Mouse (Mus musculus) monocyte, adult 2 months (primary cell): Measurements from ENCODE around the gene Kalrn.
"Not testable (repeated sequence)": the region's sequence is repeated elsewhere in the genome, so short reads cannot be mapped to it uniquely, and the experiment has no call there.

ENCODE experiments used
- DNase-seq, 2 experiments: peaks; one replicate each; pipeline ENCODE4 v3.0.0; 2022; ENCODE audit warnings: low spot score in 2 of 2, low read depth in 1 of 2

The Kalrn gene

DNA sequence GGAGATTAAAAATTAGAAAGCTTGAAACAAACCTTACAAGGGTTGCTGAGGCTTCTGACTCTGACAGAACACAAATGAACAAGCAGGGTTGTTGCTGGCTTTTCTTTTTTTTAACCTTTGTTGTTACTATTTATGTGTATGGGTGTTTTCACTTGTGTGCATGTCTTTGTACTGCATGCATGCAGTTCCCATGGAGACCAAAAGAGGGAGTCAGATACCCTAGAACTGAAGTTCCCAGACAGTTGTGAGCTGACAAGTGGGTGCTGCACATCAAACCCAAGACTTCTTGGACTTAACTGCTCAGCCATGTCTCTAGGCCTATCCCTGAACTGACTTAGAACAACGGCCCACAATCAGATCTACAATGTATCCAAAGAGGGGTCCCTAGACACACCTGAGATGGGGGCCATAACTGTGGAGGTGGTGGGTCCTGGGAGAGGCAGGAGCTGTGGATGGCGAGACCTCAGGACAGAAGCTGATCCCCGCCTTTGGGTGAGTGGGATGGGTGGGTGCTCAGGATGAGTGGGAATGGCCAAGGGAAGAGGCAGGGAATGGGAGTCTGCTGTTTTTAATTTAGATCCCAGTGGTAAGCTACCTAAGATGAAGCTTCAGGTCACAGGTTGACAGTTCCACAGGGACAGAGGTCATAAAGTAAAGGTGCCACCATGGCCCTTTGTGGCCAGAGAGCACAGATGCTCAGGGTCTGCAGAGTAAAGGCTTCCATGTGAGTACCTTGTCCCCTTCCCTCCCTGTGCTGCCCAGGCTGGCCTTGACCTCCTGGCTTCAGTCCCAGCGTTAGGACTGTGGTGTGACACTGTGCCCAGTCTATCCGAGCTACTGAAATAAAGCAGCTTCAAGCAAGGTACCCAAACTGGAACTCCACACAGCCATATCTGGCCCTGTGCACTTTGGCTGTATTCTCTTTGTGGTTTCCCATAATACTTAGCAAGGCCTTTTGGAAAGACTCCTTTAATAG, 490.6 kb downstream of the Kalrn start:
- no peak for DNase-seq

GRCm38 (mm10) chr16:34081683-34082438, 491.5 kb downstream of the Kalrn start:
- DNase-seq: no peak

DNA sequence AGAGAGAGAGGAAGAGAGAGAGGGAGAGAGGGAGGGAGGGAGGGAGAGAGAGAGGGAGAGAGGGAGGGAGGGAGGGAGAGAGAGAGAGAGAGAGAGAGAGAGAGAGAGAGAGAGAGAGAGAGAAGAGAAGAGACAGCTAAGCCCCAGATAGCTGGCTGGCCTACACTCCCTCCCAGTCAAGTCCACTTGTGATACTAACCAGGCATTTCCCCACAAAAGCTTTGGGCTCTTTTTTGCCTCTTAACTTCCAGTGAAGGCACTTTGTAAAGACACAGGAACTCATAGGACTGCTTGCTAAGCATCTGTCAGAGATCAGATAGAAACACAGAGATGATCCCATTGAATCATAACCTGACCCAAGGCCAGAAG, 492.0 kb downstream of the Kalrn start:
- not testable (repeated sequence) for DNase-seq

DNA sequence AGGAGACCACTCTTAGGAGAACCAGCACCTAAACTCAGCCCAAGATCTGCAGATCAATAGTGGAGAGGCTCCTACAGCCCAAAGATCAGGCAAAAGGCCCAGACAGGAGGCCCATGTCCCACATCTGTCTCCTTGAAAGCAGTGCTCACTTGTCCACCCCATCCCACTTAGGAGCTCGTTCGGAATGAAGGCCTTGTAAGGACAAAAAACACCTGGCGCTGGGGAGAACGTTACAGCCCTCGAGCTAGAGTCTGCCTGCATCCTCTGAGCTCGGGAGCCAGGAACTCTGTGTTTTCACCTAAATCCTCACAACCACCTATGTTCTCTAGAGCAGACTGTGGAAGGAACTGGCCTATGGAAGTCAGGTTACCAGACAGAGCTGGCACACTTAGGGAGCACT, 492.5 kb downstream of the Kalrn start:
- DNase-seq: no peak

DNA sequence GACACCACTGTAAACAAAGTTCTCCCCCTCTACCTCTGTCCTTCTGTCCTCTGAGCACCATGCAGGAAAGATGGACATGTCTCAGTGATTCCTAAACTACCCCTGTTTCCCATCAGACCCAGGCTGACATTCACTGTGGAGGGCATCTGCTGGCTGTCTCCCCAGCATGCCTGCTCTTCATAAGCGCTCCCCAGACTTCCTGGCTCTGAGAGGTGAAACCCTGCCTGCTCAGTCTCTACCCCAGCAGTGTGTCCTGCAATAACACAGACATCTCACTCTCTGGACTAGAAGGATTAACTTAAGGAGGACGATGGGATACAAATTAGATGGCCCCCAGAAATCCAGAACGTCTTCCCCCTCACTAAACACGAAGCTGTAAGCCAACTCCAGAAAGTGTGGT, 493.8 kb downstream of the Kalrn start:
- DNase-seq: no peak

GRCm38 (mm10) chr16:34078732-34079131, 494.6 kb downstream of the Kalrn start:
- no peak for DNase-seq

DNA sequence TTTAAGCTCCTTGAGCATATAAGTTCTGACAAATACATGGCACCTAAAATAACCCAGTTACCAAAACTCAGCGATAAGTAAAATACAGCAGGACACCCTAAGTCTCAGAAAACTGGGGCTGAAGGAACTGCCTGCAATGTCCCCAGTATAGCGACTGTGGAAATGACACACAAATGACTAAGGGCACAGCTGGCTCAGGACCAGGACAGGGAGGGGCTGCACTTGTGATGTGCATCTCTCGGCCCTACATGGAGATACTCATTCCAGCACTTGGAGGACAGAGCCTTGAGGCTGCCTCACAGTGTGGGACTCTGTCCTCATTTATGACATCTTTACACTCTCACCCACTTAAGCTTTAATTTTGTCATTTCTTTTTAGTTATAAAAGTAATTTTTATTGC, 497.2 kb downstream of the Kalrn start:
- no peak for DNase-seq

GRCm38 (mm10) chr16:34073930-34074329, 499.4 kb downstream of the Kalrn start:
- no peak for DNase-seq

DNA sequence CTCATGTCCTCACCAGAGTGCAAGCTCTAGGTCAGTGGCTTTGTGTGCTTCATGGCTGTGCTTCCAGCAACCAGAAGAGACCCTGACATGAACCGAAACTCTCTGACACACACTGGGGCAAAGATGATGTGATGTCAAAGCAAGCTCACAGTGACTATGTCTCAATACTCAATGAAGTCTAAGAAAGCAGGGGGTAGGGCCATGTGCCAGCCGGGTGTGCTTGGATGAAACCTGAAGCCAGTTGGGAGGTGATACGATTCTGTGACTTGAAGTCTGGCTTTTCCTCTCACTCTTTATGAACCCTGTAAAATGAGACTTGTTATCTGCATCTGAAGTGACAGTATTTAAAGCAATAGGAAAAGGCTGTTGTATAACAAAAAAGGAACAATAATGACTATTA, 501.2 kb downstream of the Kalrn start:
- DNase-seq: no peak

- no peak for DNase-seq
Measured at GRCm38 (mm10) chr16:34071223-34071825, 502.0 kb downstream of the Kalrn start.

- no peak for DNase-seq
Measured at GRCm38 (mm10) chr16:34069481-34069880, 503.9 kb downstream of the Kalrn start.

DNA sequence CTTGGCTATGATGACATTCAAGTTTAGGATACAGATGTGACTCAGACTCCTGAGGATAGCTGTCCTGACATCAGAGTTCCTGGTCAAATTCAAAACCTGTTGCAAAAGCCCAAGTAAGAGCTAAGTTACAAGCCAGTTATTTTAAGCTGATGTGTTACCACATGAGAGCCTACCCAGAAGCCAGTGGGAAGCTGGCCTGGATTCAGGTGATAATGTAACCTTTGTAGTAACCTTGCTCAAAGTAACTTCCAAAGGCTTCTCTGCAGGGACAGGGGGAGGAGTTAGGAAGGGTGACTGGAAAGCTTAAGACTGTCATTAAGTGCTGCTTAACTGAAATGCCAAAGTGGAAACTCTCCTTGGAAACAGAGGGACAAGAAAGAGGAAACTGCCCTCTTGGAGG, 506.4 kb downstream of the Kalrn start:
- DNase-seq: no peak

DNA sequence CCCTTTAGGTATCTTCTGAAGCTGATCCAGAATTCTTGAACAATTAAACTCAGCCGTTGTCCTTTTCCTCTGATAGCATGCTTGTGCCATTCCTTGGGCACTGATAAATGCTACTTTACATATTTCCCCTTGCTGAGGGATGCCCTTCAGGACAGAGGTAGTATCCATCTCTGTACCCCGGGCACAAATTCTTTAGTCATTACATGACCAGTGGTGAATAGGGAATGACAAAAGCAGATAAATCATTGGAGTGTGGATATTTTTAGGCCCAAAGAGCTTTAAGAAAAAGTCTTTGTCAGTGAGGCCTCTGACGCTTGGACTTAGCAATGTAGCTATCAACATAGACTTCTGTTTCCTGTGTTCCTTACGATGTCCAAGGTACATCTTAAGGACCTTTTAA, 507.0 kb downstream of the Kalrn start:
- no peak for DNase-seq

DNA sequence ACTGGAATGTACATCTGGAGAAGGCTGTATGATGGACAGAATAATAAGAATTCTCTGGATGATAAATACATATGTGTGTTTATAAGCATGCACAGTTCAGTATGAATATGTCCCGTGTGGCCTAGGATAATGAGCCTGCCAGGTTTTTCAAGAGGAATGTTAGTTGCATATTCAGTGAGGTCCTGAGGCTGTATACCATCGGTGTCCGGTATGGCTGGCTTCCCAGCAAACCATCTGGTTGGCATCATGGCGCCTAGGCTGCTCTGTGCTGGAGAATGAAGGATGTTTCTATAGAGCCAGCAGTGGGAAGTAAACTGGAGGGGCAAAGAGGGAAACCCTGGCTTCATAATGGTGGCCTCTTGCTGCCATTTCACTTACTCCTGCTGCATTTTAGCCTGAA, 510.0 kb downstream of the Kalrn start:
- DNase-seq: no peak

- DNase-seq: no peak
Measured at GRCm38 (mm10) chr16:34061661-34062060, 511.7 kb downstream of the Kalrn start.

DNA sequence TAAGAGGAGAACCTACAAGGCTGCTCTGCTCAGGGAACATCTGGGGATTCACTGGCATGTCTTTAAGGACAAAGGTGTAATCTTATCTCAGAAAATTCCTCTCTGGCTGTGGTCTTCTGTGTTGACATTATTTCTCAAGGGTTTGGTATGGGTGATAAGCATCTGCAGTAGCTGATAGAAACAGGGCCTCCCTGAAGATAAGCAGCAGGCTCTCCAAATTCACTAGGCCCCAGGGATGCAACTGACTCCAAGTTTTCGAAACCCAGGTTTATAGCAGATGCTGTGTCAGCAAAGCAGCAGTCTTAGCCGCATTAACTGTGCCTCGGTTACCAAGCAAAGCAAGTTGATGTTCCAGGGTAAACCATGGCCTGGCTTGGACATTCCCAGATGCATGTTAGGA, 514.7 kb downstream of the Kalrn start:
- DNase-seq: no peak

- no peak for DNase-seq
Measured at GRCm38 (mm10) chr16:34057464-34057863, 515.9 kb downstream of the Kalrn start.

- DNase-seq: no peak
Measured at GRCm38 (mm10) chr16:34056418-34057111, 516.8 kb downstream of the Kalrn start.

- DNase-seq: no peak
Measured at GRCm38 (mm10) chr16:34050090-34050489, 523.2 kb downstream of the Kalrn start.

DNA sequence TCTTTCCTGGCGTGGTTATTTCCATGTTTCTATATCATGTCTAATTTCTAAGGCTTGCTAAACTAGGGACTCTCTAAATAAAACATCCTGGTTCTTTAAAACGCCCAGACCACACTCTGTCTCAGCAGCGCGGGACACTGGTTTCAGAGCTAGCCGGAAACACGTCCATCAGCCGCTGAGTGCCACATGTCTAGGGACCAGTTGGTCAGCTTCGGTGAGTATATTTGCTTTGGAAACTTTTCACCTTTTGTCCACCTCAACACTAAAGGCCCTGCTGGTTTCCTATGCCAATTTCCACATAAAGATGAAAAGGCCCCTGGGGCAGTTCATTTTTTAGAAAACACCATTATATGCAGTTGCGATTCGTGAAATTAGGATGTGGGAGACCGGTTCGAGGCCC, 524.0 kb downstream of the Kalrn start:
- DNase-seq: no peak

GRCm38 (mm10) chr16:34048232-34048631, 525.1 kb downstream of the Kalrn start:
- DNase-seq: no peak
